Mouse (Mus musculus) testis, postnatal 14 days (tissue): Measurements from ENCODE around the gene Lrba.

Source experiments
- DNase-seq: peaks from one replicate; pipeline ENCODE4 v3.0.0; 2021; ENCODE audit warnings: low spot score

The Lrba gene

GRCm38 (mm10) chr3:86253791-86254190 lies 29.3 kb downstream of the Lrba start:
- DNase-seq, result no peak

GRCm38 (mm10) chr3:86268074-86268702 lies 43.7 kb downstream of the Lrba start:
- DNase-seq, result no peak

- DNase-seq, result no peak
These were observed 51.2 kb downstream of the Lrba start for GRCm38 (mm10) chr3:86275651-86276050.

- no peak for DNase-seq
These were observed 66.8 kb downstream of the Lrba start for GRCm38 (mm10) chr3:86291326-86291725.

GRCm38 (mm10) chr3:86294866-86295265 lies 70.4 kb downstream of the Lrba start:
- no peak for DNase-seq

GRCm38 (mm10) chr3:86296214-86296613 lies 71.7 kb downstream of the Lrba start:
- DNase-seq, result no peak

- no peak for DNase-seq
These were observed 84.4 kb downstream of the Lrba start for GRCm38 (mm10) chr3:86308833-86309232.

- DNase-seq, result no peak
These were observed 85.7 kb downstream of the Lrba start for GRCm38 (mm10) chr3:86310216-86310615.

GRCm38 (mm10) chr3:86311406-86311805 lies 86.9 kb downstream of the Lrba start:
- DNase-seq, result no peak

- no peak for DNase-seq
These were observed 93.2 kb downstream of the Lrba start for GRCm38 (mm10) chr3:86317636-86318035.

GRCm38 (mm10) chr3:86328531-86328930 lies 104.1 kb downstream of the Lrba start:
- DNase-seq, result no peak

- no peak for DNase-seq
These were observed 118.8 kb downstream of the Lrba start for GRCm38 (mm10) chr3:86343261-86343660.

- DNase-seq, result no peak
These were observed 138.0 kb downstream of the Lrba start for GRCm38 (mm10) chr3:86362486-86362885.

- no peak for DNase-seq
These were observed 147.0 kb downstream of the Lrba start for GRCm38 (mm10) chr3:86371466-86371865.

GRCm38 (mm10) chr3:86375276-86375675 lies 150.8 kb downstream of the Lrba start:
- no peak for DNase-seq

- DNase-seq, result no peak
These were observed 158.1 kb downstream of the Lrba start for GRCm38 (mm10) chr3:86382557-86382956.

GRCm38 (mm10) chr3:86385047-86385446 lies 160.6 kb downstream of the Lrba start:
- DNase-seq, result no peak

- no peak for DNase-seq
These were observed 161.8 kb downstream of the Lrba start for GRCm38 (mm10) chr3:86386246-86386645.

- DNase-seq, result no peak
These were observed 199.3 kb downstream of the Lrba start for GRCm38 (mm10) chr3:86423828-86424227.

GRCm38 (mm10) chr3:86426733-86427132 lies 202.3 kb downstream of the Lrba start:
- no peak for DNase-seq

GRCm38 (mm10) chr3:86443497-86443896 lies 219.0 kb downstream of the Lrba start:
- no peak for DNase-seq

- no peak for DNase-seq
These were observed 226.7 kb downstream of the Lrba start for GRCm38 (mm10) chr3:86451211-86451610.

GRCm38 (mm10) chr3:86461582-86461981 lies 237.1 kb downstream of the Lrba start:
- DNase-seq, result no peak

- no peak for DNase-seq
These were observed 265.5 kb downstream of the Lrba start for GRCm38 (mm10) chr3:86489992-86490391.
